Mouse (Mus musculus) kidney, embryonic 14.5 days (tissue): ENCODE measurements around the gene Spata18. TPM values are rescaled to one million over a fixed set of nuclear protein-coding genes. Genes with fewer than 3 reads are reported as not detected.

ENCODE experiments used
- ATAC-seq: fragments of 200-750 bp; cut with Nextera tagmentation; 2 replicates; pipeline ENCODE4 v1.8.0; 2017; ENCODE audit warnings: moderate number of reproducible peaks, mild to moderate bottlenecking, moderate TSS enrichment, moderate library complexity; ENCODE audit not compliant: low FRiP score, low TSS enrichment
- H3K27ac ChIP-seq: fragments of 300-500 bp; sonication (generic); 2 replicates; pipeline ENCODE4 v1.5.1; 2014; ENCODE audit warnings: low read depth, mild to moderate bottlenecking, low read length, moderate library complexity, mixed read lengths
- H3K27me3 ChIP-seq: fragments of 300-500 bp; sonication (generic); 2 replicates; pipeline ENCODE4 v1.6.1; 2014; ENCODE audit warnings: mild to moderate bottlenecking, low read length; ENCODE audit not compliant: control insufficient read depth, insufficient read depth
- H3K36me3 ChIP-seq: fragments of 300-500 bp; sonication (generic); 2 replicates; pipeline ENCODE4 v1.6.1; 2014; ENCODE audit warnings: low read length, mixed read lengths; ENCODE audit not compliant: control insufficient read depth, insufficient read depth
- H3K4me1 ChIP-seq: fragments of 300-500 bp; sonication (generic); 2 replicates; pipeline ENCODE4 v1.6.1; 2014; ENCODE audit warnings: low read length, mixed read lengths; ENCODE audit not compliant: control insufficient read depth, insufficient read depth
- H3K4me2 ChIP-seq: fragments of 300-500 bp; sonication (generic); replicated peaks from 2 replicates; pipeline ENCODE4 v1.6.1; 2014; ENCODE audit warnings: low read depth, mild to moderate bottlenecking, low read length
- H3K4me3 ChIP-seq: fragments of 300-500 bp; sonication (generic); 2 replicates; pipeline ENCODE4 v1.5.1; 2014; ENCODE audit warnings: mild to moderate bottlenecking, low read length
- H3K9ac ChIP-seq: fragments of 300-500 bp; sonication (generic); 2 replicates; pipeline ENCODE4 v1.6.1; 2014; ENCODE audit warnings: low read depth, mild to moderate bottlenecking, low read length, moderate library complexity
- H3K9me3 ChIP-seq: fragments of 300-500 bp; sonication (generic); 2 replicates; pipeline ENCODE4 v1.6.1; 2016; ENCODE audit warnings: low read length; ENCODE audit not compliant: control insufficient read depth
- WGBS: fragments of 180-500 bp; shearing (Covaris S2); extraction: QIAGEN DNeasy Blood & Tissue Kit; methylation state at CpG from one replicate; pipeline ENCODE4 v1.1.7; 2014; 5-methylcytosine and 5-hydroxymethylcytosine counted together
- polyA plus RNA-seq: library from polyadenylated mRNA; unstranded; fragments of >200 nt; fragmentation: Nextera tagmentation; extraction: Ambion mirVana; gene quantifications from 2 replicates; pipeline ENCODE4 v1.2.1, GENCODE M21; 2014

Spata18 gene
- polyA plus RNA-seq, 1 experiment from 2014 or later = 0.20 TPM

DNA sequence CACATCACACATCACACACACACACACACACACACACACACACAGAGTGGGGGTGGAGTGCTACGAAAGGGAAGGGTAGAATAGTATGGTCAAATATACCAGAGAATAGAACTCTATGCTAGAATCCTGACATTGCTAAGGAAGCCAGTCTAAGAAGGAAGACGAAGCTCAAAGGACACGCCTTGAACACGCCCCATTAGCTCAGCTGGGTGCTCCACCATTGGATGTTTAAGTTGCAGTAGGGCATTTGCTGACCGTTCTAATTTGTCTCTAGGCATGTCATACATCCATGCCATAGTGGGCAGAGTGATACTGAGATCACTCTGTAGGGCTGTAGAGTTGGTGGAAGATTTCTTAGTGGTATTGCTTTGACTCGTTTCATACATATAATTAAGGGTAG, 32.0 kb downstream of the Spata18 start:
- Histone ChIP-seq H3K36me3 (no peaks in the 10 kb centered on the region), H3K9ac (no peak overlapping the region), H3K27ac (no peak overlapping the region), H3K4me2 (no peak overlapping the region), H3K9me3 (no peaks in the 10 kb centered on the region), H3K4me3 (no peak overlapping the region), H3K4me1 (no peaks in the 10 kb centered on the region), H3K27me3 (no peaks in the 10 kb centered on the region)
- 83% methylated on average over 6 of the region's 6 CpGs for WGBS
- no peak for ATAC-seq

DNA sequence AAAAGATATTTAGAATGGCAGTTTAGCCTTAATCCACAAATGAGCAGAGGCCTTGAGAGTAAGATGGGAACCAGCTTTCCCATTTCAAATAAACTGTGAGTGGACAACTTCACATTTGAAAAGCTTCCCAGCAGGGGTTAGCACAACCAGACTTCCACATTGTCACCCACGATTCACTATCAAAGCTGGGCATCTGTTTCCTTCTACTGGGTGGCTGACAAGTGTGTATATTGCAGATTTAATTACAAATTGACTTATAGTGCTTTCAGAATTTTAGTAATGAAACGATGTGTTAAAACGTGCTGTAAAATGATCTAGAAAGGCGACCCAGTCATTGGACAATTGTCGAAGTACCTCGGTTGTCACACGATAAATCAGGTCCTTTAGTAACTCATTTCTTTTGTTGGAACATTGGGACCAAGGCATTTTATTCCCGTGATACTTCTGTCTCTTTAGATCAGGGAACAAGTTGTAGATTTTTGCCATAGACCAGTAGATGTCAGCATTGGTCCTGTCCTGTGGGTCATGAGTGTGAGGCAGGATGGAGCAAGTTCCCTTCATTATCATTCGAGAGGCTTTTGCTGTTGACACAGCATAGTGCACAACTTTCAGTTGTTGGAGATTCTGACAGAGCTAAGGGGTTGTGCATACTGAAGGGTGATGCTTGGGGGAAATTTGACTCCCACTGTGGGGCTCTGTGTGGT, 32.7 kb downstream of the Spata18 start:
- 49% methylated on average over 9 of the region's 9 CpGs for WGBS
- H3K27ac ChIP-seq = no peak overlapping the region
- no peaks in the 10 kb centered on the region for H3K4me1 ChIP-seq
- ATAC-seq = no peak
- H3K9me3 ChIP-seq = no peaks in the 10 kb centered on the region
- no peaks in the 10 kb centered on the region for H3K27me3 ChIP-seq
- no peak overlapping the region for H3K4me3 ChIP-seq
- H3K4me2 ChIP-seq = no peak overlapping the region
- H3K36me3 ChIP-seq = no peaks in the 10 kb centered on the region
- no peak overlapping the region; the same call in 1 of the 2 replicates for H3K9ac ChIP-seq

DNA sequence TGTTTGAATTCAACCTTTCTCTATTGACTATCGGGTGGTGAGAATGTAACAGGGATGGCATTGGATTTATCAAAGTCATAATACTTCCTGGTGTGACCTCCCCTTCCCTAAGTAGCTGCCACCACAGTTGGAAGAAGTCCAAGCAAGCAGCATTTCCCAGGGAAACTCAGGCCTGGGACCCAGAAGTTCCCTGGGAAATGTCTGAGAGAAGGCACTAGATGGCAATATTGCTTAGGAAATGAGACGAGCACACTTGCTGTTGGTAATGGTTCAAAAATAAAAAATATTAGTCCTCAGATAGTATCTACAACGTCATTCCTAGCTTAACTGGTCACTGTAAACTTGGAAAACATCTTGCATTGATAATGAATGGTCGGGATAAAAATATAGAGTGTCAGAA, 35.0 kb downstream of the Spata18 start:
- no peak overlapping the region for H3K4me2 ChIP-seq
- no peaks in the 10 kb centered on the region for H3K4me1 ChIP-seq
- no peaks in the 10 kb centered on the region for H3K27me3 ChIP-seq
- H3K9me3 ChIP-seq = no peaks in the 10 kb centered on the region
- no peaks in the 10 kb centered on the region for H3K36me3 ChIP-seq
- H3K4me3 ChIP-seq = no peak overlapping the region
- ATAC-seq = 0 out of 2 replicates have a peak, but pooled peaks have one; percentile 20
- no peak overlapping the region for H3K9ac ChIP-seq
- no peak overlapping the region for H3K27ac ChIP-seq
- WGBS = 25% methylated on average over 4 of the region's 4 CpGs

DNA sequence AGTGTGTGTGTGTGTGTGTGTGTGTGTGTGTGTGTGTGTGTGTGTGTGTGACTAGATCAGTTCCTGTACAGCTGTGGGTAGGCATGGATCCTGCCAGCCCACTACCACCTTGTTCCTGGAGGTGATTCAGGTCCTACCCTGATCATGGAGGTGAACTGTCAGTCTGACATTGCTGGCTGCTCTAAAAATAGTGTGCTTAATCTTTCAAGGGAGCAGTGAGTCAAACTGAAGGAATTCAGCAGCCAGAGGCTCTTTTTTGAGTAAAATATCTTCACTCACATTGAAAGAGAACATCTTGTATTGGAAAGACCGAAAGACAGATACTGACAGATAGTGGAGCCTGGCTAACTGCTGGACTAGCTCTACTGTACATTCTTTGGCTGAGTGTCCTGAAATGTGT, 37.4 kb downstream of the Spata18 start:
- Histone ChIP-seq H3K4me3 (no peak overlapping the region), H3K9ac (no peak overlapping the region), H3K36me3 (no peaks in the 10 kb centered on the region), H3K9me3 (no peaks in the 10 kb centered on the region), H3K27ac (no peak overlapping the region), H3K4me2 (no peak overlapping the region), H3K4me1 (no peaks in the 10 kb centered on the region), H3K27me3 (no peaks in the 10 kb centered on the region)
- 69% methylated on average over 1 of the region's 1 CpGs for WGBS
- no peak for ATAC-seq

DNA sequence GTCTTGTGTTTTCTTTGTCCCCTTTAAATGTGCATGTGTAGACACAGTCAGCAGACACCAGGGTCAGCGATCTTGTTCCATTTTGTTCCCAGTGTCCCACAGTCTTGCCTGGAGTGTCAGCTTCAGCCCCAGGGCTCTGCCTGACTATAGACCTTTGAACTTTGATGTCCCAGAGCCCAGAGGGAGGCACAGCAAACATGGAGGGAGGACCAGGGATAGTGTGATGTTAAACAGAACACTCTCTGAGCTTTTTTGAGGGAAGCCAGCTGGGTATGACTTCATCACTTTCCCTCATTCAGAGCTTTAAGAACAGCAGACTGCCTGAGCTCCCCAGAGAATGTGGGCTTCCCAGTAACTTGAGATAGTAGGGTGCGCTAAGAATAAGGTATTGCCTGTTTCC, 39.0 kb downstream of the Spata18 start:
- ATAC-seq = no peak
- Histone ChIP-seq H3K4me2 (no peak overlapping the region), H3K9me3 (no peaks in the 10 kb centered on the region), H3K27ac (no peak overlapping the region), H3K9ac (no peak overlapping the region), H3K36me3 (no peaks in the 10 kb centered on the region), H3K27me3 (no peaks in the 10 kb centered on the region), H3K4me3 (no peak overlapping the region), H3K4me1 (no peaks in the 10 kb centered on the region)
- WGBS = 51% methylated on average over 2 of the region's 2 CpGs

DNA sequence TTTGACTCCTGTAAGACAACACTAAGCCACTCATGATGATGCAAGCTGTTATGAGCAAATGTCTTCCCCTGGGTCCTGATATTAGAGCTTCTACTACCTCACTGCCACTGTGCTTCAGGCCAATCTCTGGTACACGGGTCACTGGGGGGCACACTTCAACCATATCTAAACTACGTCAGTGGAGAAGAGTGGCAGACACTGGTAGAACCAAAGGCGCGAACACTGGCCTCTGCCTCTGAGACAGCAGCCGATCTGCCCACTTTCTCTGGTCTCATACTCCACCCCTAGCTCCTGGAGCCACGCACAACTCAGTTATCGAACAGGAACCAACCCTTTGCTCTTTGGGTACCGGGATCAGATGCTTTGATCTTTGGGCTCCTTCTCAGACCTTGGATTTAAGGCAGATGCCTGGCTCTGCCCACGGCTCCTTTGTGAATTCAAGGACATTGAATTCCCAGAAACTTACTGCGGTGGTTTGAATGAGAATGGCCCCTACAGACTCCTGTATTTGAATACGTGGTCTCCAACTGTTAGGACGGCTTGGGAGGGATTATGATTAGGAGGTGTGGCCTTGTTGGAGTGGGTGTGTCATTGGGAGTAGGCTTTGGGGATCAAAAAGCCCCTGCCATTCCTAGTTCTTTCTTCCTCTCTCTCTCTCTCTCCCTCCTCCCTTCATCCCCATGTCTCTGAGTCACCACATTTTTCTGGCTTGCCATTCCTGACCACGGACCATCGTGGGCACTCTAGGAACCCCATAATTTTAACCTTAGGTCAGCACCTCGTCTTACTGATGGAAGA, 40.7 kb downstream of the Spata18 start:
- H3K9me3 ChIP-seq = no peaks in the 10 kb centered on the region
- H3K9ac ChIP-seq = no peak overlapping the region
- H3K27ac ChIP-seq = no peak overlapping the region
- H3K4me1 ChIP-seq = no peaks in the 10 kb centered on the region
- no peaks in the 10 kb centered on the region for H3K36me3 ChIP-seq
- WGBS = 41% methylated on average over 15 of the region's 15 CpGs
- no peak for ATAC-seq
- H3K4me2 ChIP-seq = no peak overlapping the region
- no peak overlapping the region for H3K4me3 ChIP-seq
- no peaks in the 10 kb centered on the region for H3K27me3 ChIP-seq

DNA sequence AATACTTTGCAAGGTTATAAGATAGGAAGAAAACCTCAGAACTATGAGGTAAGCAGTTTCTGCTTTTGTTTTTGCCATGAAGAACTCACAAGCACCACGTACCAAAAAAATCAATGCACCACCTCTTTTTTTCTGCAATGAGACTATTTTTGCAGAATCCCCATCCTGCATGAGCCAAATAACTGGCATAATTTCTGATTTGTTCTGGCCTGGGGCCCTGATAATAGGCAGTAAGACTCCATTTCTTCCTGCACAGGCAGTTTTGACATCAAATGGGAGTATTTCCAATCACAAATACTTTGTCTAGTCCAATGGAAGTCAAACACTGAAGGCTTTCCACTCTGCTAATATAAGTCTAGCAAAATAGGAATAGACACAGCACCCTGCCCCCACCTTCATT, 42.6 kb downstream of the Spata18 start:
- no peak for ATAC-seq
- H3K36me3 ChIP-seq = no peaks in the 10 kb centered on the region
- H3K4me2 ChIP-seq = no peak overlapping the region
- no peak overlapping the region for H3K27ac ChIP-seq
- no peaks in the 10 kb centered on the region for H3K9me3 ChIP-seq
- no peak overlapping the region for H3K9ac ChIP-seq
- no peaks in the 10 kb centered on the region for H3K4me1 ChIP-seq
- 92% methylated on average over 1 of the region's 1 CpGs for WGBS
- H3K4me3 ChIP-seq = no peak overlapping the region
- no peaks in the 10 kb centered on the region for H3K27me3 ChIP-seq

DNA sequence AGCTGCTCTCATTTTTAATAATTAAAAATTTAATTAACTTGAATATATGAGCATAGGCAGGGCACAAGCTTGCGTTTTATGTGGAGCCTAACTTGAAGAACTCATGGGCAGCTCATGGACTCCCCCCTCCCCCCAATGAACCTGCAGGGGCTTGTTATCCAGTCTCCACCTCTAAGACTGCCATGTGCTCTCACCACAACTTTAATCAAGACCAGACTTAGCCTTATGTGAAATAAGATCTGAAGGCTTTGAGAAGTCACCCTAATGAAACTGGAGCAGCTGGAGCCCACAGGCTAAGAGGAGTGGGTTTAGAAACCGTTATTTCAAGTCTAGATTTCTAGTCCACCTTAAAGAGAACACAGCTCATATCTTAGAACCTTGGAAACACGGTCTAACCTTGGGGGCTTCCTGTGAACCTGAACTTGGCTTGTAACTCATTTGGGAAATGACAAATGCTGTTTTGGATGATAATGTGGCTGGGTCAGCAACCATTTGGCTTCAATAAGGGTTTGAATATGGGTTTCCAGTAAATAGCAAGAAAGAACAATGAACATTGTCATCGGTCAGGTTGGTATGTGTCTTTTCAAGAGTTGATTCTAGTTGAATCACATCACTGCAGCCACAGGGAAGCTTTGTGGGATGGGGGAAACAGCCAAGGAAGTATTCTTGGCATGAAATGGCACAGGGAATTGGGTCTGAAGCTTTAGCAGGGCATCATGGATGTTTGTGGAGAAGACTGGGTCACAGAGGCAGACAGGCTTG, 43.3 kb downstream of the Spata18 start:
- H3K27ac ChIP-seq = no peak overlapping the region
- H3K4me2 ChIP-seq = no peak overlapping the region
- H3K9ac ChIP-seq = no peak overlapping the region
- no peaks in the 10 kb centered on the region for H3K36me3 ChIP-seq
- ATAC-seq = no peak
- no peaks in the 10 kb centered on the region for H3K9me3 ChIP-seq
- H3K4me3 ChIP-seq = no peak overlapping the region
- 78% methylated on average over 4 of the region's 4 CpGs for WGBS
- H3K27me3 ChIP-seq = no peaks in the 10 kb centered on the region
- H3K4me1 ChIP-seq = no peaks in the 10 kb centered on the region

DNA sequence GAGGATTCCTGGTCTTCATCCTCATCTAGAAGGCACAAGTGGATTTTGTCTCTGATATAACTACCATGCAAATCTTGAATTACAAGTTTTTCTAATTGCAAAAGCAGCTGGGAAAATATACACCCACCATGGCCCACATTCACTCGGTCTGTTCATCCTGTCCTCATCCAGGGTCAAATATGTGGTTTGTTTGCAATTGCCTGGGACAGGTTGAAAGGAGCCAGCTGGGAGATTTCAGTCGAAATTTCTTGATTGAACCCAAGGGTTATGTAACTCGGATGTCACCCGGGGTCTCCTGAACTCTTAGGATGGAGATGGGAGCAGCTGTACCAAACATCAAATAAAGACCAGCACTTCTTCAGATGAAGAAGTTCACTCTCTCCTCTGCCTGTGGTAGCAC, 46.5 kb downstream of the Spata18 start:
- no peak overlapping the region for H3K27ac ChIP-seq

More for the DNA sequence above, 46.5 kb downstream of the Spata18 start:
- Histone ChIP-seq H3K4me1 (no peaks in the 10 kb centered on the region), H3K9ac (no peak overlapping the region), H3K9me3 (no peaks in the 10 kb centered on the region), H3K27me3 (no peaks in the 10 kb centered on the region), H3K36me3 (no peaks in the 10 kb centered on the region), H3K4me3 (no peak overlapping the region), H3K4me2 (no peak overlapping the region)
- ATAC-seq = no peak
- 40% methylated on average over 4 of the region's 4 CpGs for WGBS
